Mouse (Mus musculus) erythroblast, adult 5-6 weeks (primary cell): ENCODE data around the gene Ncaph. TPM values are rescaled to one million over a fixed set of nuclear protein-coding genes. Genes with fewer than 3 reads are reported as not detected.
"Not testable (repeated sequence)": the region's sequence is repeated elsewhere in the genome, so short reads cannot be mapped to it uniquely, and the experiment has no call there.

ENCODE experiments used
- ATAC-seq: replicated peaks from 2 replicates; pipeline ENCODE4 v1.8.0; 2016; ENCODE audit warnings: moderate number of reproducible peaks, mild to moderate bottlenecking, moderate TSS enrichment, inconsistent platforms; ENCODE audit not compliant: poor library complexity, low FRiP score, severe bottlenecking
- total RNA-seq, 2 experiments: library from RNA; stranded (forward) in 1 of 2; stranded (reverse) in 1 of 2; fragments of 150-400 nt in 1 of 2; fragments of 200-764, 138-1000 nt in 1 of 2; gene quantifications; 2 replicates each; pipeline versions ENCODE4 v1.2.3 to v1.2.4; 2015 to 2017; ENCODE audit warnings: low replicate concordance in 2 of 2

Gene Ncaph
- 20.8 and 25.9 TPM in 2 replicates for total RNA-seq (2015; ENCODE audit: low replicate concordance)
- 37.4 and 64.0 TPM in 2 replicates for total RNA-seq (2017; ENCODE audit: low replicate concordance)

DNA sequence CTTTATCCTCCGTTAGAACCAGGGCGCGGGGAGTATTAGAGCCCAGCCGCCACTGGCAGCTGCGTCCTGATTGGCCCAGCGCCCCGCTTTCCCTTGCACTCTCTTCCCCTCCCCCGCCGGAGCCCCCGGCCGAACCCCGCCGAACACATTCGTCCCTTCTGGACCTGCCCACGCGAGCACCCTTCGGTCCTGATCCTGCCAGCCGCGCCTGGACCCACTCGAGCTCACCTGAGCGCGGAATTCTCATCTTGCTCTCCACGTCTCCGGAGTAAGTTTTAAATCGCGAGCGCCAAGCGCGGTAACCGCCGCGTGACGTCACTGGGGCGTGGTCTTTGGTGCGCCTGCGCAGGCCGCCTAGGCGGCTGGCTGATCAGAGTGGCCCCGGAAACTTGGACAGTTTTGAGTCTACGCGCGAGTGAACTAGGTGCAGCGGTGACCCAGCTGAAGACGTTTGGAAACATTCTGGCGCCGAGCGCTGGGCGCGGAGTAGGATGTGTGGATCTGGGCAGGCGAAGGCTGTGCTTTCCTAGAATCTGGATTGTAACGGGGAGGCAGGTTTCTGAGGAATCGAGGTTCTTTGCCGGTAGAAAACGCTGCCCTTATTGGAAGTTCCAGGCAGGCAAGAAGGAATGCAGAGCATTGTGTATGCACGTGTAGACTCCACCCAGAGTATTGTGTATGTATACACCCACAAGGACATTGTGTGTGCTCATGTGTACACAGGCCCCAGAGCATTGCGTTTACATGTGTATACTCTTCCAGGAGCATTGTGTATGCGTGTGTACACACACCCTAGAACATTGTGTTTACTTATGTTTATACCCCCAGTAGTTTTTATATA is at the start of gene Ncaph:
Ncaph (minus strand) TSS at position 334 of the 841 bp plus-strand sequence.
- peak; percentile 89 for ATAC-seq

GRCm38 (mm10) chr2:127182598-127183381 is 49.0 kb upstream of the Ncaph start:
- ATAC-seq, result peak; percentile 99

DNA sequence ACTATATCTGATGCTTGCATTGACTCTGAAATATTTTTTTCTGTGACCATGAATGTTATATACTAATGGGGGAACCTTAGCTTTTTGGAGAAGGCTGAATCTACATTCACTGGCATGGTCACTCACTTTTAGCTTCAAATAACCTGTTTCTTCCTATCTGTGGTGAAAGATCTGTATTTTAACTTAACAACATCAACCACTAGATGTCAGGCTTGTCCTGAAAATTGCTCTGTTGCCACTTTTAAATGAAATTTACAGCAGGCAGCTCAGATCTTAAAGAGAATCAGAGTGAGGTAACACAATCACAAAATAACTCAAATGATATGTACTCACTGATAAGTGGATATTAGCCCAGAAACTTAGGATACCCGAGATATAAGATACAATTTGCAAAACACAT is 32.5 kb upstream of the Ncaph start:
- ATAC-seq, result not testable (repeated sequence)

DNA sequence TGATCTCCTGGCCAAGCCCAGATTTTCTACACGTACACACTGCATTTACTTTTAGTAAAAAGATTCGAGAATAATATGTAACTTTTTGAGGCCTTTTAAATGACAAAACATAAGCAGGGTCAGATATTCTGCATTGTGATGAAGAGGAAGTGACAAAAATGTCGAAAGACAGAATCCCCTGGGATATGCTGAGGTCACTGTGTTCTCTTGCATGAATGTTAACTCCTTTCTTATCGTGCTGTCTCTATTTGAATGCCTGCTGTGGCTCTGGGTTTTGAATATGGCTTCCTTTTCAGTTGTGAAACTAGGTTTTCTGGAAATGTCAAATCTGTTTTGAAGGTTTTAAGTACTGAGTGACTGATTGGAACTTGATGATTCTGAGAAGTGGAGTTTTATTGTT is 31.9 kb upstream of the Ncaph start:
- no peak for ATAC-seq

GRCm38 (mm10) chr2:127145699-127146098 is 11.9 kb upstream of the Ncaph start:
- no peak for ATAC-seq

DNA sequence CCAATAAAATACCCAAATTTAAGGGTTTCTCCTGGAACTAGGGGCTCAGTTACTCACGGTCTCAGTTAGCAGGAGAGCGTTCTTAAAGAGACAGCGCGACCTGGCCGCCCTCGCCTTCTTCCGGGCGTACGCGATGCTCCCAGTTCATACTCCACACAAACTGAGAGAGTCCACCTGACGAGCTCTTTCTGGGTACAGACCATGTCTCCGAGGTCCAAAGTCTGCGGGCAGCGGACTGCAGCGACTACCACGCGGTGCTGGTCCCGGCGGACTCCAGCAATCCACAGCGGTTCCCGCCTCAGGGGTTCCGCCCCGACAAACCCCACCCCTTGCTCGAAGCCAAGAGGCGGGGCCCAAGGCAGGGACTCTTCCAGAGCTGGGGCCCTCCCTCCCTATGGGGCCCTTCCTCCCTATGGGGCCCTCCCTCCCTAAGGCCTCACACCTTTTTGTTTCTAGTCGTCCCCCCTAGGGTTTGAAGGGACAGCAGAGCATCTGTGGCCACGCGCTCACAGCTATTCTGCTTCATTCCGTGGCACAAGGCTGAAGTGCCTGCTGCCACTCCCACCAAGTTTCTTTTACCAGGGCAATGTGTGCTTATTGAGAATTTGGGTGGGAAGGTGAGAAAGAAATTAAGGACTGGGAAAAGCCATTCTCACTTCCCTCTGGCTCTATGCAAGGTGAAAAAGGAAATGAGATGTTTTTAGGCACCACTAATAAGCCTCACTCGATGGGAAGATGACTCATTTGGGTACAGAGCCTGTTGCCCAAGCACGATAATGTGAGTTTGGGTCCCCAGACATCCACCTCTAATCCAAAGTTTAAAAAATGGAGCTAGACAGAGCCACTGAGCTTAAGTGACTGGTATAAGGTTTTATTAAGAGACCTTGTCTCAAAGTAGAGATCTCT is 9.7 kb upstream of the Ncaph start, which contains the start of gene Itpripl1:
Itpripl1 (minus strand) TSS at position 285 of the 906 bp plus-strand sequence.
- ATAC-seq, result peak; percentile 96

GRCm38 (mm10) chr2:127142577-127143157 is 8.9 kb upstream of the Ncaph start:
- peak; percentile 12; the same call in 1 of the 2 replicates for ATAC-seq

DNA sequence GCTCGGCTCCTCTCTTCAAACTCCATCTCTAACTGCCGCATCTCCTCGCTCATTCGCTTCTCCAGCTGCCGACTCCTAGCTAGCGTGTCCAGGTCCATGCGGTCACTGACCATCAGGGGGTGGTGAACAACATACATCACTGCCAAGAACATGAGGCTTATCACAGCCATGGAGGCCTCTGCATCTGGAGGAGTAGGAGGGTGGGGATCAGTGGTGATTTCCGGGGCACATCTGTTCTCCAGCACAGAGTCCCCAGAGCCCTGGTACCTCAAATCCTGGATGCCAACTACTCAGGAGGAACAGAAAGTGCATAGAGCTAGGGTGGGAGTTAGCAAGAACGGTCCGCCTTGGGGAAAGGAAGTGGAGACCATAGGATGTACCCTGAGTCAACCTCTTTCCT is 8.3 kb upstream of the Ncaph start:
- ATAC-seq, result no peak

DNA sequence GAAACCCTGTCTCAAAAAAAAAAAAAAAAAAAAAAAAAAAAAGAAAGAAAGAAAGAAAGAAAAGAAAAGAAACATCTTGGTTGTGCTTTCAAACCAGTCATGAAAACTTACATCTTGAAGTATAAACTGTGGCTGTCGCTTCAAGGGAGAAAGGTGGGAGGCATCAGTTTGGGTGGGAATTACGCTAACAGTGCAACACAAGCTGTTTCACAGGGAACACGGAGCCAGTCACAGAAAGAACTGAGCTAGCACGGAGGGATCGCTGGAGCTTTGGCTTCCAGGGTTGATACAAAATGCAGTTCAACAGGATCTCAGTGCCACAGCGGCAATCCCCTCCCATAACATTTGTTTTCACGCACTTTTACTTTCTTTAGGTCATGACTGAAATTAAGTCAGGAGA is 6.3 kb upstream of the Ncaph start:
- no peak for ATAC-seq

- no peak for ATAC-seq
Observed at GRCm38 (mm10) chr2:127139605-127140004, 5.9 kb upstream of the Ncaph start.

DNA sequence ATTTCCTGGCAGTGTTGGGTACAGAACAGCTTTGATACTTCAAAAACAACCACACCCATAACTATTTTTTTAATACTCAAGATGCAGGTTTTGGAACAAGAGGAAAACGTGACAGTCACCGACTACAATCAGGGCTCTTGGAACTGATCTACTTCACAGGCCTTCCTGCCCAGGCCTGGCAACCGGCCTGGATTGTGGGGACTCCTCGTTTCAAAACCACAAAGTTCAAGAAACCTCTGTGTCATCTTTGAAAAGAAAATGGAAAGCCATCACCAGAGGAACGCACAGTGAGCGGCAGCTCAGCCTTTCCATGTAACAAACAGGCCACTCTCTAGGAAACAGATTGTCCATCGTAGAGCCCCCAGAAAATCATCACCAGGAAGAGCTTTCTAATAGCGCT is 5.3 kb upstream of the Ncaph start:
- no peak for ATAC-seq

- no peak for ATAC-seq
Observed at GRCm38 (mm10) chr2:127138449-127138848, 4.7 kb upstream of the Ncaph start.

GRCm38 (mm10) chr2:127137838-127138420 is 4.2 kb upstream of the Ncaph start:
- no peak for ATAC-seq

DNA sequence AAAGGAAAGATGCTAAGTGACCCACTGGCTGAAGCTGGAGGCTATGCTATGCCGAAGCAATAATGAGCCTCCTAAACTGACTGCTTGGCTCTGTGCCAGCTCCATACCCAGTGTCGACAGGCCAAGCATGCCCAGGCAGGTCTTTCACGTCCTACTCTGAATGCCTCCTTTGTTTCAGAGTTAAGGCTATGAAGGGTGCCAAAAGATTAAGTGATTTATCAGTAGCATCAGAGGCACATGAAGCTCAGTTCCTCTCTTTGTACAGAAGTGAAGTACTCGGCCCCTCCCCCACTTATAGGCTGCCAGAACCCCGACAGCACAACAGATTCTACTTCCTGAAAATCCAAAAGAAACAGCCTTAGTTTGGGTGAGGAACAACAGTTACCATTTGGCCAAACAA is 3.2 kb upstream of the Ncaph start:
- ATAC-seq, result no peak

DNA sequence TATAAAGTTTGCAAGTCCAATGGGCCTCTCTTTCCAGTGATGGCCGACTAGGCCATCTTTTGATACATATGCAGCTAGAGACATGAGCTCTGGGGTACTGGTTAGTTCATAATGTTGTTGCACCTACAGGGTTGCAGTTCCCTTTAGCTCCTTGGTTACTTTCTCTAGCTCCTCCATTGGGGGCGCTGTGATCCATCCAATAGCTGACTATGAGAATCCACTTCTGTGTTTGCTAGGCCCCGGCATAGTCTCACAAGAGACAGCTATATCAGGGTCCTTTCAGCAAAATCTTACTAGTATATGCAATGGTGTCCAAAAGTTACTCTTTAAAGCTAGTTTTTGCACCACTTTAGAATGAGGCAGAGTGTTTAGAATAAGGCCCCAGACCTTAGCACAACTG is 1.5 kb upstream of the Ncaph start:
- not testable (repeated sequence) for ATAC-seq

DNA sequence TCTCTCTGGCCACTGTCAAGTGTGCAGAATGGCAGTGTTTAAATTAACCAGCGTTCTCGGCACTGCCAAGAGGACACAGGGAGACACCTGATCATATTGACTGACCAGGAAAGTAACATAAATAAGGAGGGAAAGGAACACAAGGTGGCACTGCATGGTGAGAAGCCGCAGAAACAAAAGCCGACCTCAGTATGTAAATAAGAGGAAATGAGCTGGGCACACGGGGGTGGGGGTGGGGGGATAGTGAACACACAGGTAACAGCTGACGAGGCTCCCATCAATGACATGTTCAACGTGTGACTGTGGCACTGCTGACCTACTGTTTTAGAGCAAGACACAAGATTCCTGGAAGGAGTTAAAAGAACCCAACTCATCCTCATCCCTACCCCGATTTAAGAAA is 2.4 kb downstream of the Ncaph start:
- no peak for ATAC-seq

DNA sequence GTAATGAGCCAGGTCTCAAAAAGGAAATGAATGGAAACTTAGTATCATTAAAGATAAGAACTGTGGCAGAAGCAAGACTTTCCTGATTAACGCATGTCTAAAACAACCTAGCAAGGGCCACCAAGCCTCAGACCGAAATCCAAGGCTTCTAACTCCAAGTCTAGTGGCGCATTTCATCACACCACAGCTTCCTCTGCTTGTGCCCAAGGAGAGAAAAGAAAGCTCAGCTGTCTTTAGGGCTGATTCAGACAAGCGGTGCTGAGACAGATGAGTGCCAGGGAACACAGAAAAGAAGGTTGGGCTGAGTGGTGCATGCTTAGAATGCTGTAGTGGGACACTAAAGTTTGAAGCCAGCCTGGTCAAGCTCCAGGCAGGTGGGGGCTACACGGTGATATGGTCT is 4.8 kb downstream of the Ncaph start:
- no peak for ATAC-seq

GRCm38 (mm10) chr2:127121591-127122235 is 12.0 kb downstream of the Ncaph start:
- no peak for ATAC-seq

DNA sequence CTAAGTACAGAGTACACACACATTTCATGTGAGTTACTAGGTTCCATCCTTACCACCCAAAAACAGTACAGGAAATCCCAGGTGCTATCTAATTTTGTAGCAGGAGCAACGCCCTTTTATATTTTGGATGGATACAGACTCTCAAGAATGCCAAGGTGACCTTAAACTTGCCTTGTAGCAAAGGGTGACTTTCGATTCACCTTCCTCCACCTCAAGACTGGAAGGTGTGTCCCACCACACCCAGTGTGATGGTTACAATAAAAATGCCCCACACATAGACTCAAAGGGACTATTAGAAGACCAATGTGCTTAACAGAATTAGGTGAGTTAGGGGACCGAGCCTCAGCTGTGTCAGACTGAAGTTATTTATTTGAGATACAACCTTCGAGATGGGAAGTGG is 24.8 kb downstream of the Ncaph start:
- ATAC-seq, result no peak
